Mouse (Mus musculus): ENCODE measurements around the gene Rap1gap. TPM values are rescaled to one million over a fixed set of nuclear protein-coding genes. Genes with fewer than 3 reads are reported as not detected.

Gene Rap1gap
- polyA plus RNA-seq, 1 experiment from 2014 or later, result 3.3 TPM

- Histone ChIP-seq H3K27ac (ENCODE audit: low read depth, low read length) (no peak overlapping the region), H3K4me1 (ENCODE audit: control insufficient read depth, insufficient read depth, low read length) (no peaks in the 10 kb centered on the region), H3K36me3 (ENCODE audit: control insufficient read depth, insufficient read depth, low read length) (peaks cover 23% of the 10 kb centered on the region), H3K4me3 (ENCODE audit: low read depth, low read length) (no peak overlapping the region), H3K9me3 (replicated peaks; ENCODE audit: control insufficient read depth, low read length) (no peaks in the 10 kb centered on the region), H3K9ac (ENCODE audit: low read depth, low read length) (no peak overlapping the region), H3K4me2 (no peak overlapping the region), H3K27me3 (ENCODE audit: control insufficient read depth, insufficient read depth, low read length) (no peaks in the 10 kb centered on the region)
- ATAC-seq (replicated peaks; ENCODE audit: insufficient number of reproducible peaks, low FRiP score, low TSS enrichment), result no peak
- WGBS (ENCODE audit: insufficient replicate concordance), result 91% methylated on average over 18 of the region's 18 CpGs
Observed at GRCm38 (mm10) chr4:137655241-137656031, 9.1 kb upstream of the Rap1gap start.

- Histone ChIP-seq H3K9ac (ENCODE audit: low read depth, low read length) (no peak overlapping the region), H3K36me3 (ENCODE audit: control insufficient read depth, insufficient read depth, low read length) (peaks cover 18% of the 10 kb centered on the region; the same call in 1 of the 2 replicates), H3K4me1 (ENCODE audit: control insufficient read depth, insufficient read depth, low read length) (no peaks in the 10 kb centered on the region), H3K4me2 (no peak overlapping the region), H3K27me3 (ENCODE audit: control insufficient read depth, insufficient read depth, low read length) (no peaks in the 10 kb centered on the region), H3K4me3 (ENCODE audit: low read depth, low read length) (no peak overlapping the region), H3K27ac (ENCODE audit: low read depth, low read length) (no peak overlapping the region), H3K9me3 (replicated peaks; ENCODE audit: control insufficient read depth, low read length) (no peaks in the 10 kb centered on the region)
- WGBS (ENCODE audit: insufficient replicate concordance), result 86% methylated on average over 8 of the region's 8 CpGs
- ATAC-seq (replicated peaks; ENCODE audit: insufficient number of reproducible peaks, low FRiP score, low TSS enrichment), result no peak
Observed at GRCm38 (mm10) chr4:137657674-137658073, 6.9 kb upstream of the Rap1gap start.

GRCm38 (mm10) chr4:137659541-137659940 is 5.0 kb upstream of the Rap1gap start:
- 88% methylated on average over 4 of the region's 4 CpGs for WGBS (ENCODE audit: insufficient replicate concordance)
- ATAC-seq (replicated peaks; ENCODE audit: insufficient number of reproducible peaks, low FRiP score, low TSS enrichment), result no peak
- H3K4me3 ChIP-seq (ENCODE audit: low read depth, low read length), result no peak overlapping the region

GRCm38 (mm10) chr4:137660364-137661077 is 4.0 kb upstream of the Rap1gap start:
- no peak for ATAC-seq (replicated peaks; ENCODE audit: insufficient number of reproducible peaks, low FRiP score, low TSS enrichment)
- 61% methylated on average over 10 of the region's 10 CpGs for WGBS (ENCODE audit: insufficient replicate concordance)

More at GRCm38 (mm10) chr4:137659541-137659940, 5.0 kb upstream of the Rap1gap start:
- H3K36me3 ChIP-seq (ENCODE audit: control insufficient read depth, insufficient read depth, low read length), result peaks cover 18% of the 10 kb centered on the region; the same call in 1 of the 2 replicates
- H3K27me3 ChIP-seq (ENCODE audit: control insufficient read depth, insufficient read depth, low read length), result peaks cover 14% of the 10 kb centered on the region
- H3K4me1 ChIP-seq (ENCODE audit: control insufficient read depth, insufficient read depth, low read length), result peaks cover 4% of the 10 kb centered on the region; the same call in 1 of the 2 replicates
- no peaks in the 10 kb centered on the region for H3K9me3 ChIP-seq (replicated peaks; ENCODE audit: control insufficient read depth, low read length)
- H3K27ac ChIP-seq (ENCODE audit: low read depth, low read length), result no peak overlapping the region
- H3K9ac ChIP-seq (ENCODE audit: low read depth, low read length), result no peak overlapping the region
- no peak overlapping the region for H3K4me2 ChIP-seq

GRCm38 (mm10) chr4:137661078-137661450 is 3.5 kb upstream of the Rap1gap start:
- Histone ChIP-seq H3K36me3 (ENCODE audit: control insufficient read depth, insufficient read depth, low read length) (peaks cover 11% of the 10 kb centered on the region; the same call in 1 of the 2 replicates), H3K27me3 (ENCODE audit: control insufficient read depth, insufficient read depth, low read length) (peaks cover 30% of the 10 kb centered on the region), H3K4me3 (ENCODE audit: low read depth, low read length) (no peak overlapping the region), H3K9me3 (replicated peaks; ENCODE audit: control insufficient read depth, low read length) (no peaks in the 10 kb centered on the region), H3K27ac (ENCODE audit: low read depth, low read length) (no peak overlapping the region), H3K9ac (ENCODE audit: low read depth, low read length) (no peak overlapping the region), H3K4me2 (no peak overlapping the region), H3K4me1 (ENCODE audit: control insufficient read depth, insufficient read depth, low read length) (peaks cover 6% of the 10 kb centered on the region; the same call in 1 of the 2 replicates)
- 51% methylated on average over 2 of the region's 2 CpGs for WGBS (ENCODE audit: insufficient replicate concordance)
- ATAC-seq (replicated peaks; ENCODE audit: insufficient number of reproducible peaks, low FRiP score, low TSS enrichment), result no peak

More at GRCm38 (mm10) chr4:137660364-137661077, 4.0 kb upstream of the Rap1gap start:
- Histone ChIP-seq H3K27me3 (ENCODE audit: control insufficient read depth, insufficient read depth, low read length) (peaks cover 24% of the 10 kb centered on the region), H3K4me3 (ENCODE audit: low read depth, low read length) (no peak overlapping the region), H3K9me3 (replicated peaks; ENCODE audit: control insufficient read depth, low read length) (no peaks in the 10 kb centered on the region), H3K4me2 (no peak overlapping the region), H3K9ac (ENCODE audit: low read depth, low read length) (no peak overlapping the region), H3K27ac (ENCODE audit: low read depth, low read length) (no peak overlapping the region), H3K4me1 (ENCODE audit: control insufficient read depth, insufficient read depth, low read length) (peaks cover 6% of the 10 kb centered on the region; the same call in 1 of the 2 replicates), H3K36me3 (ENCODE audit: control insufficient read depth, insufficient read depth, low read length) (peaks cover 13% of the 10 kb centered on the region; the same call in 1 of the 2 replicates)

- no peak overlapping the region for H3K4me3 ChIP-seq (ENCODE audit: low read depth, low read length)
- H3K27me3 ChIP-seq (ENCODE audit: control insufficient read depth, insufficient read depth, low read length), result peaks cover 34% of the 10 kb centered on the region
- peaks cover 6% of the 10 kb centered on the region; the same call in 1 of the 2 replicates for H3K4me1 ChIP-seq (ENCODE audit: control insufficient read depth, insufficient read depth, low read length)
- H3K27ac ChIP-seq (ENCODE audit: low read depth, low read length), result no peak overlapping the region
- H3K4me2 ChIP-seq, result no peak overlapping the region
- H3K9ac ChIP-seq (ENCODE audit: low read depth, low read length), result no peak overlapping the region
- WGBS (ENCODE audit: insufficient replicate concordance), result 90% methylated on average over 6 of the region's 6 CpGs
- no peak for ATAC-seq (replicated peaks; ENCODE audit: insufficient number of reproducible peaks, low FRiP score, low TSS enrichment)
- peaks cover 9% of the 10 kb centered on the region; the same call in 1 of the 2 replicates for H3K36me3 ChIP-seq (ENCODE audit: control insufficient read depth, insufficient read depth, low read length)
- no peaks in the 10 kb centered on the region for H3K9me3 ChIP-seq (replicated peaks; ENCODE audit: control insufficient read depth, low read length)
Observed at GRCm38 (mm10) chr4:137661547-137661946, 3.0 kb upstream of the Rap1gap start.

GRCm38 (mm10) chr4:137663491-137663890 is 1.0 kb upstream of the Rap1gap start:
- ATAC-seq (replicated peaks; ENCODE audit: insufficient number of reproducible peaks, low FRiP score, low TSS enrichment), result no peak
- Histone ChIP-seq H3K9ac (ENCODE audit: low read depth, low read length) (no peak overlapping the region), H3K4me3 (ENCODE audit: low read depth, low read length) (no peak overlapping the region), H3K4me2 (no peak overlapping the region), H3K9me3 (replicated peaks; ENCODE audit: control insufficient read depth, low read length) (no peaks in the 10 kb centered on the region), H3K27me3 (ENCODE audit: control insufficient read depth, insufficient read depth, low read length) (peaks cover 41% of the 10 kb centered on the region), H3K4me1 (ENCODE audit: control insufficient read depth, insufficient read depth, low read length) (peaks cover 6% of the 10 kb centered on the region; the same call in 1 of the 2 replicates), H3K36me3 (ENCODE audit: control insufficient read depth, insufficient read depth, low read length) (no peaks in the 10 kb centered on the region), H3K27ac (ENCODE audit: low read depth, low read length) (no peak overlapping the region)
- 76% methylated on average over 4 of the region's 4 CpGs for WGBS (ENCODE audit: insufficient replicate concordance)

- peak overlapping the region; percentile 55 for H3K4me3 ChIP-seq (ENCODE audit: low read depth, low read length)
- ATAC-seq (replicated peaks; ENCODE audit: insufficient number of reproducible peaks, low FRiP score, low TSS enrichment), result no peak
- H3K36me3 ChIP-seq (ENCODE audit: control insufficient read depth, insufficient read depth, low read length), result no peaks in the 10 kb centered on the region
- peaks cover 6% of the 10 kb centered on the region; the same call in 1 of the 2 replicates for H3K4me1 ChIP-seq (ENCODE audit: control insufficient read depth, insufficient read depth, low read length)
- peak overlapping the region; percentile 28; the same call in 1 of the 2 replicates for H3K9ac ChIP-seq (ENCODE audit: low read depth, low read length)
- no peaks in the 10 kb centered on the region for H3K9me3 ChIP-seq (replicated peaks; ENCODE audit: control insufficient read depth, low read length)
- WGBS (ENCODE audit: insufficient replicate concordance), result 15% methylated on average over 15 of the region's 15 CpGs
- peak overlapping the region; percentile 89 for H3K4me2 ChIP-seq
- H3K27ac ChIP-seq (ENCODE audit: low read depth, low read length), result no peak overlapping the region
- peaks cover 41% of the 10 kb centered on the region for H3K27me3 ChIP-seq (ENCODE audit: control insufficient read depth, insufficient read depth, low read length)
Observed at GRCm38 (mm10) chr4:137664980-137665675, 602 bp downstream of the Rap1gap start.
